Mouse (Mus musculus): ENCODE measurements around the gene Car10. TPM values are rescaled to one million over a fixed set of nuclear protein-coding genes. Genes with fewer than 3 reads are reported as not detected.

The Car10 gene
- polyA plus RNA-seq, 1 experiment from 2014 or later, result 0.12 TPM

GRCm38 (mm10) chr11:93200046-93200445, 102.2 kb downstream of the Car10 start:
- no peak overlapping the region for H3K4me3 ChIP-seq (ENCODE audit: low read length)
- ATAC-seq (ENCODE audit: low FRiP score, low TSS enrichment), result no peak
- no peaks in the 10 kb centered on the region for H3K36me3 ChIP-seq (ENCODE audit: control insufficient read depth, insufficient read depth, low read length)
- H3K4me2 ChIP-seq (replicated peaks; ENCODE audit: low read depth, low read length), result no peak overlapping the region
- H3K9me3 ChIP-seq (ENCODE audit: control insufficient read depth, low read length), result no peaks in the 10 kb centered on the region
- no peak overlapping the region for H3K27ac ChIP-seq (ENCODE audit: low read depth, low read length)
- 96% methylated on average over 3 of the region's 3 CpGs for WGBS
- no peak overlapping the region for H3K9ac ChIP-seq (ENCODE audit: low read depth, low read length)
- H3K4me1 ChIP-seq (ENCODE audit: control insufficient read depth, insufficient read depth, low read length), result no peaks in the 10 kb centered on the region
- H3K27me3 ChIP-seq (ENCODE audit: control insufficient read depth, insufficient read depth, low read length), result no peaks in the 10 kb centered on the region

GRCm38 (mm10) chr11:93217457-93217856, 119.6 kb downstream of the Car10 start:
- no peak overlapping the region for H3K9ac ChIP-seq (ENCODE audit: low read depth, low read length)
- H3K4me3 ChIP-seq (ENCODE audit: low read length), result no peak overlapping the region
- H3K4me1 ChIP-seq (ENCODE audit: control insufficient read depth, insufficient read depth, low read length), result no peaks in the 10 kb centered on the region
- H3K36me3 ChIP-seq (ENCODE audit: control insufficient read depth, insufficient read depth, low read length), result no peaks in the 10 kb centered on the region
- H3K27me3 ChIP-seq (ENCODE audit: control insufficient read depth, insufficient read depth, low read length), result no peaks in the 10 kb centered on the region
- ATAC-seq (ENCODE audit: low FRiP score, low TSS enrichment), result no peak
- no peak overlapping the region for H3K27ac ChIP-seq (ENCODE audit: low read depth, low read length)
- H3K4me2 ChIP-seq (replicated peaks; ENCODE audit: low read depth, low read length), result no peak overlapping the region
- no peaks in the 10 kb centered on the region for H3K9me3 ChIP-seq (ENCODE audit: control insufficient read depth, low read length)

- Histone ChIP-seq H3K4me3 (ENCODE audit: low read length) (no peak overlapping the region), H3K4me2 (replicated peaks; ENCODE audit: low read depth, low read length) (no peak overlapping the region), H3K27ac (ENCODE audit: low read depth, low read length) (no peak overlapping the region), H3K4me1 (ENCODE audit: control insufficient read depth, insufficient read depth, low read length) (no peaks in the 10 kb centered on the region), H3K9ac (ENCODE audit: low read depth, low read length) (no peak overlapping the region), H3K9me3 (ENCODE audit: control insufficient read depth, low read length) (no peaks in the 10 kb centered on the region), H3K36me3 (ENCODE audit: control insufficient read depth, insufficient read depth, low read length) (no peaks in the 10 kb centered on the region), H3K27me3 (ENCODE audit: control insufficient read depth, insufficient read depth, low read length) (no peaks in the 10 kb centered on the region)
- no peak for ATAC-seq (ENCODE audit: low FRiP score, low TSS enrichment)
These were observed 132.2 kb downstream of the Car10 start for GRCm38 (mm10) chr11:93230057-93230456.

GRCm38 (mm10) chr11:93249771-93250265, 152.0 kb downstream of the Car10 start:
- Histone ChIP-seq H3K4me3 (ENCODE audit: low read length) (no peak overlapping the region), H3K4me1 (ENCODE audit: control insufficient read depth, insufficient read depth, low read length) (no peaks in the 10 kb centered on the region), H3K9me3 (ENCODE audit: control insufficient read depth, low read length) (no peaks in the 10 kb centered on the region), H3K27me3 (ENCODE audit: control insufficient read depth, insufficient read depth, low read length) (no peaks in the 10 kb centered on the region), H3K9ac (ENCODE audit: low read depth, low read length) (no peak overlapping the region), H3K36me3 (ENCODE audit: control insufficient read depth, insufficient read depth, low read length) (no peaks in the 10 kb centered on the region), H3K4me2 (replicated peaks; ENCODE audit: low read depth, low read length) (no peak overlapping the region), H3K27ac (ENCODE audit: low read depth, low read length) (no peak overlapping the region)
- 89% methylated on average over 6 of the region's 6 CpGs for whole genome bisulfite sequencing
- no peak for ATAC-seq (ENCODE audit: low FRiP score, low TSS enrichment)

GRCm38 (mm10) chr11:93251766-93252165, 153.9 kb downstream of the Car10 start:
- Histone ChIP-seq H3K9me3 (ENCODE audit: control insufficient read depth, low read length) (no peaks in the 10 kb centered on the region), H3K9ac (ENCODE audit: low read depth, low read length) (no peak overlapping the region), H3K4me3 (ENCODE audit: low read length) (no peak overlapping the region), H3K4me2 (replicated peaks; ENCODE audit: low read depth, low read length) (no peak overlapping the region), H3K4me1 (ENCODE audit: control insufficient read depth, insufficient read depth, low read length) (no peaks in the 10 kb centered on the region), H3K36me3 (ENCODE audit: control insufficient read depth, insufficient read depth, low read length) (no peaks in the 10 kb centered on the region), H3K27ac (ENCODE audit: low read depth, low read length) (no peak overlapping the region), H3K27me3 (ENCODE audit: control insufficient read depth, insufficient read depth, low read length) (no peaks in the 10 kb centered on the region)
- WGBS, result 82% methylated on average over 5 of the region's 5 CpGs
- no peak for ATAC-seq (ENCODE audit: low FRiP score, low TSS enrichment)

- Histone ChIP-seq H3K9ac (ENCODE audit: low read depth, low read length) (no peak overlapping the region), H3K4me1 (ENCODE audit: control insufficient read depth, insufficient read depth, low read length) (no peaks in the 10 kb centered on the region), H3K4me2 (replicated peaks; ENCODE audit: low read depth, low read length) (no peak overlapping the region), H3K9me3 (ENCODE audit: control insufficient read depth, low read length) (no peaks in the 10 kb centered on the region), H3K36me3 (ENCODE audit: control insufficient read depth, insufficient read depth, low read length) (no peaks in the 10 kb centered on the region), H3K4me3 (ENCODE audit: low read length) (no peak overlapping the region), H3K27ac (ENCODE audit: low read depth, low read length) (no peak overlapping the region), H3K27me3 (ENCODE audit: control insufficient read depth, insufficient read depth, low read length) (no peaks in the 10 kb centered on the region)
- no peak for ATAC-seq (ENCODE audit: low FRiP score, low TSS enrichment)
- 77% methylated on average over 3 of the region's 3 CpGs for WGBS
These were observed 166.2 kb downstream of the Car10 start for GRCm38 (mm10) chr11:93263979-93264378.

- WGBS, result 79% methylated on average over 6 of the region's 6 CpGs
- no peak for ATAC-seq (ENCODE audit: low FRiP score, low TSS enrichment)
- Histone ChIP-seq H3K27me3 (ENCODE audit: control insufficient read depth, insufficient read depth, low read length) (no peaks in the 10 kb centered on the region), H3K9ac (ENCODE audit: low read depth, low read length) (no peak overlapping the region), H3K36me3 (ENCODE audit: control insufficient read depth, insufficient read depth, low read length) (no peaks in the 10 kb centered on the region), H3K4me1 (ENCODE audit: control insufficient read depth, insufficient read depth, low read length) (no peaks in the 10 kb centered on the region), H3K4me2 (replicated peaks; ENCODE audit: low read depth, low read length) (no peak overlapping the region), H3K9me3 (ENCODE audit: control insufficient read depth, low read length) (no peaks in the 10 kb centered on the region), H3K27ac (ENCODE audit: low read depth, low read length) (no peak overlapping the region), H3K4me3 (ENCODE audit: low read length) (no peak overlapping the region)
These were observed 174.2 kb downstream of the Car10 start for GRCm38 (mm10) chr11:93272016-93272415.

- Histone ChIP-seq H3K4me2 (replicated peaks; ENCODE audit: low read depth, low read length) (no peak overlapping the region), H3K27ac (ENCODE audit: low read depth, low read length) (no peak overlapping the region), H3K9me3 (ENCODE audit: control insufficient read depth, low read length) (no peaks in the 10 kb centered on the region), H3K9ac (ENCODE audit: low read depth, low read length) (no peak overlapping the region), H3K4me3 (ENCODE audit: low read length) (no peak overlapping the region), H3K36me3 (ENCODE audit: control insufficient read depth, insufficient read depth, low read length) (no peaks in the 10 kb centered on the region), H3K4me1 (ENCODE audit: control insufficient read depth, insufficient read depth, low read length) (no peaks in the 10 kb centered on the region), H3K27me3 (ENCODE audit: control insufficient read depth, insufficient read depth, low read length) (no peaks in the 10 kb centered on the region)
- WGBS, result 14% methylated on average over 6 of the region's 6 CpGs
- peak; percentile 93 for ATAC-seq (ENCODE audit: low FRiP score, low TSS enrichment)
These were observed 176.1 kb downstream of the Car10 start for GRCm38 (mm10) chr11:93273906-93274305.

GRCm38 (mm10) chr11:93293661-93294060, 195.8 kb downstream of the Car10 start:
- 84% methylated on average over 1 of the region's 1 CpGs for WGBS
- Histone ChIP-seq H3K36me3 (ENCODE audit: control insufficient read depth, insufficient read depth, low read length) (no peaks in the 10 kb centered on the region), H3K9ac (ENCODE audit: low read depth, low read length) (no peak overlapping the region), H3K4me3 (ENCODE audit: low read length) (no peak overlapping the region), H3K9me3 (ENCODE audit: control insufficient read depth, low read length) (no peaks in the 10 kb centered on the region), H3K27ac (ENCODE audit: low read depth, low read length) (no peak overlapping the region), H3K4me2 (replicated peaks; ENCODE audit: low read depth, low read length) (no peak overlapping the region), H3K4me1 (ENCODE audit: control insufficient read depth, insufficient read depth, low read length) (no peaks in the 10 kb centered on the region), H3K27me3 (ENCODE audit: control insufficient read depth, insufficient read depth, low read length) (no peaks in the 10 kb centered on the region)
- no peak for ATAC-seq (ENCODE audit: low FRiP score, low TSS enrichment)

GRCm38 (mm10) chr11:93309981-93310380, 212.2 kb downstream of the Car10 start:
- H3K4me3 ChIP-seq (ENCODE audit: low read length), result no peak overlapping the region
- no peak overlapping the region for H3K9ac ChIP-seq (ENCODE audit: low read depth, low read length)
- no peak overlapping the region for H3K4me2 ChIP-seq (replicated peaks; ENCODE audit: low read depth, low read length)
- no peak overlapping the region for H3K27ac ChIP-seq (ENCODE audit: low read depth, low read length)
- H3K9me3 ChIP-seq (ENCODE audit: control insufficient read depth, low read length), result no peaks in the 10 kb centered on the region
- H3K4me1 ChIP-seq (ENCODE audit: control insufficient read depth, insufficient read depth, low read length), result no peaks in the 10 kb centered on the region
- H3K27me3 ChIP-seq (ENCODE audit: control insufficient read depth, insufficient read depth, low read length), result no peaks in the 10 kb centered on the region
- ATAC-seq (ENCODE audit: low FRiP score, low TSS enrichment), result no peak
- no peaks in the 10 kb centered on the region for H3K36me3 ChIP-seq (ENCODE audit: control insufficient read depth, insufficient read depth, low read length)
- WGBS, result 91% methylated on average over 1 of the region's 1 CpGs
